Mouse (Mus musculus) hindbrain, postnatal 0 days (tissue): ENCODE results near the gene Ogfod3. TPM values are rescaled to one million over a fixed set of nuclear protein-coding genes. Genes with fewer than 3 reads are reported as not detected.

Experiments used
- ATAC-seq: fragments of 200-750 bp; cut with Nextera tagmentation; 2 replicates; pipeline ENCODE4 v1.8.0; 2017; ENCODE audit warnings: mild to moderate bottlenecking, moderate TSS enrichment, moderate library complexity
- DNase-seq: peaks from one replicate; pipeline ENCODE4 v3.0.0-alpha.2; 2015; ENCODE audit warnings: low spot score
- H3K27ac ChIP-seq: fragments of 300-500 bp; sonication (generic); 2 replicates; pipeline ENCODE4 v1.5.1; 2014; ENCODE audit warnings: mild to moderate bottlenecking
- H3K27me3 ChIP-seq: fragments of 300-500 bp; sonication (generic); 2 replicates; pipeline ENCODE4 v1.6.1; 2014; ENCODE audit warnings: low read length, mixed read lengths; ENCODE audit not compliant: insufficient read depth
- H3K36me3 ChIP-seq: fragments of 300-500 bp; sonication (generic); 2 replicates; pipeline ENCODE4 v1.6.1; 2014; ENCODE audit warnings: low read length, mixed read lengths; ENCODE audit not compliant: insufficient read depth
- H3K4me1 ChIP-seq: fragments of 300-500 bp; sonication (generic); 2 replicates; pipeline ENCODE4 v1.6.1; 2014; ENCODE audit warnings: antibody characterized with exemption, low read length, mixed read lengths; ENCODE audit not compliant: insufficient read depth
- H3K4me2 ChIP-seq: fragments of 300-500 bp; sonication (generic); 2 replicates; pipeline ENCODE4 v1.6.1; 2014; ENCODE audit warnings: low read depth, mild to moderate bottlenecking, low read length, moderate library complexity, mixed read lengths
- H3K4me3 ChIP-seq: fragments of 300-500 bp; sonication (generic); 2 replicates; pipeline ENCODE4 v1.5.1; 2014; ENCODE audit warnings: low read length
- H3K9ac ChIP-seq: fragments of 300-500 bp; sonication (generic); replicated peaks from 2 replicates; pipeline ENCODE4 v1.6.1; 2014; ENCODE audit warnings: mild to moderate bottlenecking, low read length, moderate library complexity, mixed read lengths
- H3K9me3 ChIP-seq: fragments of 300-500 bp; sonication (generic); 2 replicates; pipeline ENCODE4 v1.6.1; 2016; ENCODE audit warnings: low read length, mixed read lengths
- CTCF ChIP-seq: IDR thresholded peaks from 2 replicates; pipeline ENCODE4 v1.5.1; 2016; ENCODE audit warnings: antibody characterized with exemption, control low read depth, low read depth
- WGBS: fragments of 180-500 bp; shearing (Covaris S2); extraction: QIAGEN DNeasy Blood & Tissue Kit; methylation state at CpG from one replicate; pipeline ENCODE4 v1.1.7; 2014; 5-methylcytosine and 5-hydroxymethylcytosine counted together
- polyA plus RNA-seq: library from polyadenylated mRNA; unstranded; fragments of >200 nt; fragmentation: Nextera tagmentation; extraction: Ambion mirVana; gene quantifications from 2 replicates; pipeline ENCODE4 v1.2.1, GENCODE M21; 2015
- total RNA-seq: library from RNA; depleted of rRNA; stranded (reverse); fragments of >200 nt; gene quantifications from 2 replicates; pipeline ENCODE4 v1.2.3, GENCODE M21; 2014

The Ogfod3 gene
- total and polyA plus RNA-seq, 2 experiments from 2014 or later, result 16.7 to 35.3 TPM

DNA sequence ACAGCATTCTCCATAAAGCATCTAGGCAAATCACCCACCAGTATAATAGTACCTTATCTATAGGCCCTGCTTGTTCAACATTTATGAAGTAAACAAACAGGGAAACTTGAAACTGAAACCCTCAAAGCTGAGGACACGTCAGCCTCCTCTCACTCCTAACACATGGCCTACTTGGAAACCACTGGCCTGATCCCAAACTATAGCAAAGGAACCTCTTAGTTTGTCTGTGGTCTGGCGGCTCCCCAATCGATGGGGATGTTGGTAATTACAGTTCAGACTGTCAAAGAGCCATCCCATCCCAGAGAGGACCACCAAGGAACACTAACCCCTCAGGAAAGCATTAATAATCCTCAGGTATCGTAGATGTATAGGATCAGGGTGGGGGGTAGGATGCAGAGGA lies 4.7 kb downstream of the Ogfod3 start:
- H3K9ac ChIP-seq, result no peak overlapping the region
- no peaks in the 10 kb centered on the region for H3K27me3 ChIP-seq
- no peak overlapping the region for H3K4me3 ChIP-seq
- no peak overlapping the region for H3K27ac ChIP-seq
- H3K9me3 ChIP-seq, result no peaks in the 10 kb centered on the region
- WGBS, result 81% methylated on average over 4 of the region's 4 CpGs
- H3K36me3 ChIP-seq, result peaks cover 4% of the 10 kb centered on the region; the same call in 1 of the 2 replicates
- H3K4me2 ChIP-seq, result no peak overlapping the region
- ATAC-seq (no peak), DNase-seq (no peak)
- no peaks in the 10 kb centered on the region for H3K4me1 ChIP-seq
- TF ChIP-seq CTCF, result no peak

DNA sequence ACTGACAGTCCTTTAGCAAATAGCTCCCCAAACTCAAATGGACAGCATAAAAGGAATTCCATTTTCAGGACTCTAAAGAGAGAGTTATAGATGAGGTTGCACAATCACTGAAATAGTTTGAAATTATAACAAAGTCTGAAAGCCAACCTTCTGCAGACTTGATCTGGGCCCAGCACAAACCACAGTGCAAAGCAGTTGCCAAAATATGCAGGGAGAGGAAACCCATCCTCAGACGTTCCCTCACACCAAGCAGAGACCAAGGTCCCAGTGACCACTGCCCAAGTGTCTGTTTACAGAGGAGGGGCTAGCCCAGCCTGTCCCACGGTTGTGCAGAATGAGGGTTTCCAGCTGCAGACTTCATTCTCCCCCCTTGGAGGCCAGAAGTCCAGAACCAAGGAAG lies 5.9 kb downstream of the Ogfod3 start:
- Histone ChIP-seq H3K36me3 (peaks cover 7% of the 10 kb centered on the region; the same call in 1 of the 2 replicates), H3K4me1 (no peaks in the 10 kb centered on the region), H3K27me3 (no peaks in the 10 kb centered on the region), H3K9ac (no peak overlapping the region), H3K27ac (no peak overlapping the region), H3K9me3 (no peaks in the 10 kb centered on the region), H3K4me3 (no peak overlapping the region), H3K4me2 (no peak overlapping the region)
- TF ChIP-seq CTCF, result no peak
- DNase-seq (no peak), ATAC-seq (no peak)
- WGBS, result 57% methylated on average over 2 of the region's 2 CpGs

DNA sequence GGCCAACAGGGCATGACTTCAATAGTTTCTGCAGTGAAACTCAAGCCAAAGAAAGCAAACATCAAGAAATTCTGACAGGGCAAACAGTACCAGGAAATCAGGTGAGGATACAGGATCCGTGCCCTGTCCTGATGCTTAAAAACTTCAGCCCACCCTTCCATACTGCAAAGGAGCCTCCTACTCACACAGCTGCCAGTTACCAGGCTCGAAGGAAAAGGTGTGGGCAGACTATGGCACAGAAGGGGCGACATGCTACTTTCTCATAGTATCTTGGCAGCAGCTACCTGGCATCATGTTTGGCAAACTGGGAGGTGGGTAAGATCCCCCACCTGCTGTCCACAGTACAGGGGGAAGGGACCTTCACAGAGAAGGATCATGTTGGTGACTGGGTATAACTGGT lies 11.1 kb downstream of the Ogfod3 start:
- DNase-seq (no peak), ATAC-seq (no peak)
- Histone ChIP-seq H3K9ac (no peak overlapping the region), H3K36me3 (peaks cover 19% of the 10 kb centered on the region; the same call in 1 of the 2 replicates), H3K4me2 (no peak overlapping the region), H3K27ac (no peak overlapping the region), H3K27me3 (no peaks in the 10 kb centered on the region), H3K9me3 (no peaks in the 10 kb centered on the region), H3K4me3 (no peak overlapping the region), H3K4me1 (no peaks in the 10 kb centered on the region)
- no peak for TF ChIP-seq CTCF
- 83% methylated on average over 3 of the region's 3 CpGs for WGBS

DNA sequence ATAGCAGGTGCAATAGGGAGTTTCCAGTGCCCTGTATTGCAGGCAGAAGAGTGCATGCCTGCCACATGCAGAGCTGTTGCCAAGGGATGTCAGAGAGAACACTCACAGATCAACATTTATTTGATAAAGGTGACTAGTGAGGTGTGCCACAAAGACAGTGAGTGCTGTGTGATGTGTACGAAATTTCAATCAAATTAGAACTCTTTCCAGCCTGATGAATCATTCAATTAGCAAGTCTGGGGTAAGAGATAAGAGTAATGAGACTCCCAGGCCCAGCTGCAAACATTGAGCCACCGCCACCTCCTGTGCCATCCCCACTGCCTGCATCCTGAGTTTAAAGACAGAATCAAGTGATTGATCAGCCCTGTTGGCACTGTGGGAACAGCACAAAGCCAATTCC lies 11.8 kb downstream of the Ogfod3 start:
- no peak for DNase-seq
- H3K4me2 ChIP-seq, result no peak overlapping the region
- peaks cover 19% of the 10 kb centered on the region; the same call in 1 of the 2 replicates for H3K36me3 ChIP-seq
- no peak for ATAC-seq
- H3K27ac ChIP-seq, result no peak overlapping the region
- TF ChIP-seq CTCF, result no peak
- H3K4me1 ChIP-seq, result no peaks in the 10 kb centered on the region
- H3K9me3 ChIP-seq, result no peaks in the 10 kb centered on the region
- no peak overlapping the region for H3K9ac ChIP-seq
- no peaks in the 10 kb centered on the region for H3K27me3 ChIP-seq
- H3K4me3 ChIP-seq, result no peak overlapping the region
- WGBS, result 71% methylated on average over 2 of the region's 2 CpGs

DNA sequence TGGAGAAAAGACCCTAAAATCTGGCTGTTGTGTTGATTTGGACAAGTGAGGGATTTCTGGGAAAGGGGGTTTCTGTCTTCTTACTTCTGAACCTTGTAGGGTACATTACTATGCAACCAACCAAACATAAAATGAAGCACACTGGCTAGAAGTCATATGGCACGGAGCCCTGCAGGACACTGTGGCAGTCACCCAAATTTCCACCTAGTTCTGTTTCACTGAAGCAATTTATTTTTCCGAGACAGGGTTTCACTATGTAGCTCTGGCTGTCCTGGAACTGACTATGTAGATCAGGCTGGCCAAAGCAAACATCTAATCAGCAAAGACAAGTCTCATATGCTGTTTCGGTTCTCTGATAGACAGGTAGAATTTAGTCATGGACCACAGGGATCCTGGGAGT lies 14.8 kb downstream of the Ogfod3 start:
- no peaks in the 10 kb centered on the region for H3K27me3 ChIP-seq
- peaks cover 15% of the 10 kb centered on the region; the same call in 1 of the 2 replicates for H3K36me3 ChIP-seq
- ATAC-seq (no peak), DNase-seq (peak; percentile 14)
- no peak overlapping the region for H3K4me3 ChIP-seq
- TF ChIP-seq CTCF, result no peak
- H3K27ac ChIP-seq, result no peak overlapping the region
- no peak overlapping the region for H3K4me2 ChIP-seq
- no peaks in the 10 kb centered on the region for H3K4me1 ChIP-seq
- H3K9ac ChIP-seq, result 0 out of 2 replicates have a peak overlapping the region, but pooled peaks have one; percentile 13
- no peaks in the 10 kb centered on the region for H3K9me3 ChIP-seq
- 68% methylated on average over 3 of the region's 3 CpGs for WGBS

DNA sequence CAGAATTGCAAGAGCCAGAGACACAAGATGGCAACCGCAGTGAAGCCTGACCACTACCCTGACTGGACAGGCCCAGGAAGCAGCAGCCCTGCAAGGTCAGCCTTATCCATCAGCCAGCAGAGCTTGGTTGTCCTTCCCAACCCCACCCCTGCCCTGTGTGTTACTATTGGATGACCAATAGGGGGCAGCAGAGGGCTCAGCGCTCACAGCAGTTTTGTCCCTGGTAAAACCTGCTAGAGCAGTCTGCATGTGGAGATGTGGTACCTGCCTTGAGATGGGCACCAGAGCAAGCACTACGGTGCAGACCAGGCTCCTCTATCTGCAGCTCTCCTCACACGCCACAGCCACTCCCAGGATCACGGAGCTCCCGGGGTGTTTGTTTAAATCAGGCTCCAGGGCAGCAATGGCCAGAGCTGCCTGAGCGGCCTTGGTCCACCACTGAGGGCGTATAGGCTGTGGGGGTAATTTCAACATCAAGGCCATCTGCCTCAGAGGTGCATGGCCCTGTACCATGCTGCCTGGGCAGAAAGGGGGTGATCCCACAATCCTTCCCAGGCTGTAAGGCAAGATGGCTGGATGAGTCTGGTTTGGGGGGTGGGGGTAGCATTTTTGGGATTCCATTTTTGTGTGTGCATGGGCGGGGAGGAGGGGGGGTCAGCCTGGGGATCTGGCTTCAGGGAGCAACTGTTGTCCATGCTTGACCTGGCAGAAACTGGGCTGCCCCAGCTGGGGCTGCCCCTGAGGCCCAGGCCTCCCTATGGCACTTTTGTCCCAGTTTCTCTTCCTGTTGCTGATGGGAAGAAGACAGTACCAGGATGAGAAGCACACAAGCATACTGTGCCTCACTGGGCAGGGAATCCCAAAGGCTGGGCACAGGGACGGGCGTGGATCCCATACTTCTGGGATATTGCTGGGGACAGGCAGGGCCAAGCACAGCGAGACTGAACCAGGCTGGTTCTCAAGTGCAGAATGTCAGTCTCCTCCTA lies 27.9 kb downstream of the Ogfod3 start:
- ATAC-seq (peak; percentile 43; the same call in 1 of the 2 replicates), DNase-seq (peak; percentile 68)
- H3K36me3 ChIP-seq, result no peaks in the 10 kb centered on the region; the same call in 1 of the 2 replicates
- TF ChIP-seq CTCF, result peak; percentile 91
- H3K4me3 ChIP-seq, result no peak overlapping the region
- H3K9ac ChIP-seq, result no peak overlapping the region
- H3K4me2 ChIP-seq, result no peak overlapping the region
- H3K4me1 ChIP-seq, result peaks cover 11% of the 10 kb centered on the region; the same call in 1 of the 2 replicates
- no peaks in the 10 kb centered on the region for H3K9me3 ChIP-seq
- H3K27ac ChIP-seq, result no peak overlapping the region
- H3K27me3 ChIP-seq, result no peaks in the 10 kb centered on the region
- WGBS, result 60% methylated on average over 12 of the region's 12 CpGs
